Mouse (Mus musculus) limb, embryonic 15.5 days (tissue): Measurements from ENCODE around the gene Hipk3. TPM values are rescaled to one million over a fixed set of nuclear protein-coding genes. Genes with fewer than 3 reads are reported as not detected.

ENCODE experiments used
- ATAC-seq: fragments of 200-750 bp; cut with Nextera tagmentation; 2 replicates; pipeline ENCODE4 v1.8.0; 2017; ENCODE audit warnings: low read depth, moderate TSS enrichment; ENCODE audit not compliant: insufficient number of reproducible peaks, low FRiP score, low TSS enrichment
- H3K27ac ChIP-seq: fragments of 300-500 bp; sonication (generic); 2 replicates; pipeline ENCODE4 v1.5.1; 2015; ENCODE audit warnings: moderate library complexity, mild to moderate bottlenecking, inconsistent platforms
- H3K27me3 ChIP-seq: fragments of 300-500 bp; sonication (generic); 2 replicates; pipeline ENCODE4 v1.6.1; 2015; ENCODE audit warnings: inconsistent platforms
- H3K36me3 ChIP-seq: fragments of 300-500 bp; sonication (generic); 2 replicates; pipeline ENCODE4 v1.6.1; 2015; ENCODE audit warnings: inconsistent platforms
- H3K4me1 ChIP-seq: fragments of 300-500 bp; sonication (generic); 2 replicates; pipeline ENCODE4 v1.6.1; 2015; ENCODE audit warnings: inconsistent platforms
- H3K4me2 ChIP-seq: fragments of 300-500 bp; sonication (generic); 2 replicates; pipeline ENCODE4 v1.6.1; 2015; ENCODE audit warnings: mild to moderate bottlenecking, inconsistent platforms
- H3K4me3 ChIP-seq: fragments of 300-500 bp; sonication (generic); 2 replicates; pipeline ENCODE4 v1.5.1; 2015; ENCODE audit warnings: mild to moderate bottlenecking, inconsistent platforms
- H3K9ac ChIP-seq: fragments of 300-500 bp; sonication (generic); 2 replicates; pipeline ENCODE4 v1.6.1; 2015; ENCODE audit warnings: inconsistent platforms
- H3K9me3 ChIP-seq: fragments of 300-500 bp; sonication (generic); 2 replicates; pipeline ENCODE4 v1.6.1; 2016; ENCODE audit warnings: inconsistent platforms
- WGBS: fragments of 180-500 bp; shearing (Covaris S2); methylation state at CpG from one replicate; pipeline ENCODE4 v1.1.7; 2015; 5-methylcytosine and 5-hydroxymethylcytosine counted together
- polyA plus RNA-seq: library from polyadenylated mRNA; unstranded; fragments of >200 nt; fragmentation: Nextera tagmentation; extraction: Ambion mirVana; gene quantifications from 2 replicates; pipeline ENCODE4 v1.2.1, GENCODE M21; 2015

Hipk3 gene
- polyA plus RNA-seq, 1 experiment from 2014 or later, result 17.7 TPM

DNA sequence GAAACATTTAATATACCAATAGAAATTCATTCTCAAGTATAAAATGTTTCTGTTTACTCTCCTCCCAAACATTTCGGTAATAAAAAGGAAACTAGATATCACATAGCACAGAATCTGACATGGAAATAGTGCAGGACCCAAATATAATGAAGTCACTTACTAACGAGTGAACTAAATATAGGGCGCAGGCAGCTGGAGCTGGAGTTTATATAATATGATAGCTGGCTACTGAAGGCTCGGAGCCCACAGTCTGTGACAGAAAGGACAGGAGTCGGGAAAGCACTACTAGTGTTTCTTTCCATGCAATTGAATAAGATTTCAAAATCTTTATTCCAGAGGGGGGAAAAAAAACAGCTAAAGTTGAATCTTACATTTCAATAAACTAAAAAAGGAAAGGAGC, 25.8 kb downstream of the Hipk3 start:
- H3K27ac ChIP-seq, result no peak overlapping the region
- 72% methylated on average over 5 of the region's 5 CpGs for WGBS
- H3K4me2 ChIP-seq, result no peak overlapping the region

GRCm38 (mm10) chr2:104466908-104467616, 27.2 kb downstream of the Hipk3 start:
- H3K4me2 ChIP-seq, result no peak overlapping the region
- peak overlapping the region; percentile 43; the same call in 1 of the 2 replicates for H3K27ac ChIP-seq
- H3K9me3 ChIP-seq, result no peaks in the 10 kb centered on the region
- WGBS, result 36% methylated on average over 9 of the region's 9 CpGs
- peak; percentile 52; the same call in 1 of the 2 replicates for ATAC-seq
- peaks cover 9% of the 10 kb centered on the region for H3K4me1 ChIP-seq
- no peak overlapping the region for H3K4me3 ChIP-seq
- H3K9ac ChIP-seq, result no peak overlapping the region
- no peaks in the 10 kb centered on the region for H3K27me3 ChIP-seq
- H3K36me3 ChIP-seq, result peaks cover 6% of the 10 kb centered on the region; the same call in 1 of the 2 replicates

More for the DNA sequence above, 25.8 kb downstream of the Hipk3 start:
- H3K27me3 ChIP-seq, result no peaks in the 10 kb centered on the region
- H3K9me3 ChIP-seq, result no peaks in the 10 kb centered on the region
- H3K4me1 ChIP-seq, result peaks cover 9% of the 10 kb centered on the region
- no peak overlapping the region for H3K4me3 ChIP-seq
- peaks cover 6% of the 10 kb centered on the region; the same call in 1 of the 2 replicates for H3K36me3 ChIP-seq
- no peak for ATAC-seq
- no peak overlapping the region for H3K9ac ChIP-seq

- Histone ChIP-seq H3K36me3 (0 out of 2 replicates have a peak, but pooled peaks cover under 1% of the 10 kb centered on the region), H3K9me3 (no peaks in the 10 kb centered on the region), H3K27ac (no peak overlapping the region), H3K4me2 (no peak overlapping the region), H3K4me1 (peaks cover 9% of the 10 kb centered on the region), H3K4me3 (no peak overlapping the region), H3K9ac (no peak overlapping the region), H3K27me3 (no peaks in the 10 kb centered on the region)
- no peak for ATAC-seq
- WGBS, result 89% methylated on average over 8 of the region's 8 CpGs
Measured at GRCm38 (mm10) chr2:104465639-104466430, 28.4 kb downstream of the Hipk3 start.

GRCm38 (mm10) chr2:104460021-104460420, 34.2 kb downstream of the Hipk3 start:
- no peak overlapping the region for H3K4me3 ChIP-seq
- H3K9ac ChIP-seq, result no peak overlapping the region
- 0 out of 2 replicates have a peak, but pooled peaks cover 5% of the 10 kb centered on the region for H3K4me1 ChIP-seq
- no peaks in the 10 kb centered on the region for H3K27me3 ChIP-seq
- H3K4me2 ChIP-seq, result no peak overlapping the region
- H3K36me3 ChIP-seq, result no peaks in the 10 kb centered on the region
- H3K9me3 ChIP-seq, result no peaks in the 10 kb centered on the region
- no peak overlapping the region for H3K27ac ChIP-seq
- 38% methylated on average over 3 of the region's 3 CpGs for WGBS
- ATAC-seq, result no peak

GRCm38 (mm10) chr2:104458569-104459332, 35.5 kb downstream of the Hipk3 start:
- no peak overlapping the region for H3K27ac ChIP-seq
- no peaks in the 10 kb centered on the region for H3K9me3 ChIP-seq
- 0 out of 2 replicates have a peak, but pooled peaks cover 5% of the 10 kb centered on the region for H3K4me1 ChIP-seq
- H3K36me3 ChIP-seq, result no peaks in the 10 kb centered on the region
- WGBS, result 87% methylated on average over 8 of the region's 8 CpGs
- no peaks in the 10 kb centered on the region for H3K27me3 ChIP-seq
- no peak overlapping the region for H3K4me3 ChIP-seq
- no peak overlapping the region for H3K4me2 ChIP-seq
- ATAC-seq, result no peak
- no peak overlapping the region for H3K9ac ChIP-seq

GRCm38 (mm10) chr2:104457106-104457505, 37.1 kb downstream of the Hipk3 start:
- no peaks in the 10 kb centered on the region for H3K27me3 ChIP-seq
- H3K36me3 ChIP-seq, result no peaks in the 10 kb centered on the region
- no peaks in the 10 kb centered on the region for H3K9me3 ChIP-seq
- H3K4me3 ChIP-seq, result no peak overlapping the region
- ATAC-seq, result no peak
- no peak overlapping the region for H3K9ac ChIP-seq
- no peak overlapping the region for H3K27ac ChIP-seq
- H3K4me1 ChIP-seq, result 0 out of 2 replicates have a peak, but pooled peaks cover 5% of the 10 kb centered on the region
- no peak overlapping the region for H3K4me2 ChIP-seq
- WGBS, result 48% methylated on average over 3 of the region's 3 CpGs

GRCm38 (mm10) chr2:104450685-104451084, 43.6 kb downstream of the Hipk3 start:
- Histone ChIP-seq H3K4me1 (0 out of 2 replicates have a peak, but pooled peaks cover 6% of the 10 kb centered on the region), H3K27me3 (no peaks in the 10 kb centered on the region), H3K9me3 (no peaks in the 10 kb centered on the region), H3K27ac (no peak overlapping the region), H3K9ac (no peak overlapping the region), H3K36me3 (no peaks in the 10 kb centered on the region), H3K4me3 (no peak overlapping the region), H3K4me2 (no peak overlapping the region)
- ATAC-seq, result no peak
- 81% methylated on average over 3 of the region's 3 CpGs for WGBS

DNA sequence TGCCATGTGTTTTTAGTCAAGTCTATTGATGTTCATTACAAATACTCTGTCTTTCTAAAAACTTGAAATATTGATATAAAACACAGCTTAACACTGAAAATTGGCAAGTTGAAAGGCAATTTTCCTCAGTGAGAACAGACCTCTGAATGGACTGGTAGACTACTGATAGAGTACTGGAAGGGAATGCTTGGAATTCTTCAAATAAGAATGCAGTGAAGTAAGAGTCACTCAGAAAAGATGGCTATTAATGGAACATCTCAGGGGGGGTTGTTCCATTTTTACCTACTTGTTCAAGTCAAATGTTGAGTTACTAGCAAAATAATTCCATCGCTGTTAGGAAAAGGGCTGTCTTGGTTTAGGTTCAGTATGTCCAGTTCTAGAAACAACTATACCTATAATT, 45.1 kb downstream of the Hipk3 start:
- Histone ChIP-seq H3K27ac (no peak overlapping the region), H3K4me1 (0 out of 2 replicates have a peak, but pooled peaks cover 6% of the 10 kb centered on the region), H3K4me3 (no peak overlapping the region), H3K9me3 (no peaks in the 10 kb centered on the region), H3K36me3 (no peaks in the 10 kb centered on the region), H3K9ac (no peak overlapping the region), H3K27me3 (no peaks in the 10 kb centered on the region), H3K4me2 (no peak overlapping the region)
- WGBS, result 84% methylated on average over 1 of the region's 1 CpGs
- ATAC-seq, result no peak

DNA sequence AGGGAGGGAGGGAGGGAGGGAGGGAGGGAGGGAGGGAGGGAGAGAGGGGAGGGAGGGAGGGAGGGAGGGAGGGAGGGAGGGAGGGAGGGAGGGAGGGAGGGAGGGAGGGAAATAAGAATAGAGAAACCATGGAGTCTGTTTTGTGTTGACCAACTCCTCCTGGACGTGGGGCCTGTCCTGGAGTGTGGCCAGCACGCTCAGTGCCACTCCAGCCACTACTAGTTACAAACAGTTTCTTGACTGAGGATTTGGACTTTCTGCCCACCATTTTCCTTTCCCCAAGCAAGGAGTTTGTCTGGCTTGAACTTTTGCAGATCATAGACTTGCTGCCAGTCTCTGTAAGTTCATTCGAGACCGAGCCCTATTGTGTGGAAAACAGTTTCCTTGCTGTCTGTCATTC, 46.0 kb downstream of the Hipk3 start:
- no peak overlapping the region for H3K4me3 ChIP-seq
- 86% methylated on average over 4 of the region's 4 CpGs for WGBS
- H3K4me2 ChIP-seq, result no peak overlapping the region
- H3K36me3 ChIP-seq, result 0 out of 2 replicates have a peak, but pooled peaks cover 2% of the 10 kb centered on the region
- no peak for ATAC-seq
- 0 out of 2 replicates have a peak, but pooled peaks cover 6% of the 10 kb centered on the region for H3K4me1 ChIP-seq
- H3K9me3 ChIP-seq, result no peaks in the 10 kb centered on the region
- H3K27ac ChIP-seq, result no peak overlapping the region
- H3K27me3 ChIP-seq, result no peaks in the 10 kb centered on the region
- no peak overlapping the region for H3K9ac ChIP-seq

DNA sequence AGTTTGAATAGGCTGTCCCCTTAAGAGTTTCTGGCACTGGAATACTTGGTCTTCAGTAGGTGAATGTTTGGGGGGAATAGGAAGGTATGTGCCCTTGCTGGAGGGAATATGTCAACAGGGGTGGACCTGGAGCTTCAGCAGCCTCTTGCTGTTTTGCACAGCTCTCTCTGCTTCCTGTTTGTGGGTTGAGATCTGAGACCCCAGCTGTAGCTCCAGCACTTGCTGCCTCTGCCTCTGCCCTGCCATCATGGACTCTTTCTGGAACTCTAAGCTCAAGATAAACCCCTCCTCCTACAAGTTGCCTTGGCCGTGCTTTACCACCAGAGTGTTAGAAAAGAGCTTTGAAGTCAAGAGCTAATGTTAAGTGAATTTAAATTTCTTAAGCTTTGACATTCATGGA, 48.2 kb downstream of the Hipk3 start:
- H3K36me3 ChIP-seq, result peaks cover 12% of the 10 kb centered on the region
- H3K27ac ChIP-seq, result no peak overlapping the region
- WGBS, result 50% methylated on average over 1 of the region's 1 CpGs
- H3K4me2 ChIP-seq, result no peak overlapping the region
- no peaks in the 10 kb centered on the region for H3K9me3 ChIP-seq
- H3K27me3 ChIP-seq, result no peaks in the 10 kb centered on the region
- 0 out of 2 replicates have a peak, but pooled peaks cover 6% of the 10 kb centered on the region for H3K4me1 ChIP-seq
- no peak overlapping the region for H3K4me3 ChIP-seq
- no peak overlapping the region for H3K9ac ChIP-seq
- no peak for ATAC-seq

DNA sequence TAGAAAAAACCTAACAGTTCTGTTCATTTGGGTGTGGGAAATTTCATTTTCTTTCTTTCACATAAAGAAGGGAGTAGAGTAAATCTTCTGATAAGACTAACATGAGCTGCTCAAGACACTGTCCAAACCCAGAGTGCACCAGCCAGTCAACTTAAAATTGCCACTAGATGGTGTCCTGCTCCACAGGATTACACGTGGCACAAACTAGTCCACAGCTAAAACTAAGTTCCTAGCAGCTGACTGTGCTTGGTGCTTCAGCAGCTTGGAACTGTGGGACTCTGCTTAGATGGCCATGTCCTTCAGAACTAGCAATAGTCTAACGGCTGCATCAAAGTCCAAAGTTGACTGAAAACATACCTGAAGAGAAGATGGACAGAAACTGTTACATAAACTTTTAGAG, 49.5 kb downstream of the Hipk3 start:
- no peak overlapping the region for H3K27ac ChIP-seq
- WGBS, result 36% methylated on average over 2 of the region's 2 CpGs
- H3K4me3 ChIP-seq, result no peak overlapping the region
- peak; percentile 81; the same call in 1 of the 2 replicates for ATAC-seq
- H3K4me1 ChIP-seq, result 0 out of 2 replicates have a peak, but pooled peaks cover 6% of the 10 kb centered on the region
- no peak overlapping the region for H3K9ac ChIP-seq
- no peaks in the 10 kb centered on the region for H3K27me3 ChIP-seq
- no peaks in the 10 kb centered on the region for H3K9me3 ChIP-seq
- H3K4me2 ChIP-seq, result no peak overlapping the region
- H3K36me3 ChIP-seq, result peaks cover 19% of the 10 kb centered on the region
